9 mouse cellular contexts compared by ENCODE assay signal in the genomic region with DNA sequence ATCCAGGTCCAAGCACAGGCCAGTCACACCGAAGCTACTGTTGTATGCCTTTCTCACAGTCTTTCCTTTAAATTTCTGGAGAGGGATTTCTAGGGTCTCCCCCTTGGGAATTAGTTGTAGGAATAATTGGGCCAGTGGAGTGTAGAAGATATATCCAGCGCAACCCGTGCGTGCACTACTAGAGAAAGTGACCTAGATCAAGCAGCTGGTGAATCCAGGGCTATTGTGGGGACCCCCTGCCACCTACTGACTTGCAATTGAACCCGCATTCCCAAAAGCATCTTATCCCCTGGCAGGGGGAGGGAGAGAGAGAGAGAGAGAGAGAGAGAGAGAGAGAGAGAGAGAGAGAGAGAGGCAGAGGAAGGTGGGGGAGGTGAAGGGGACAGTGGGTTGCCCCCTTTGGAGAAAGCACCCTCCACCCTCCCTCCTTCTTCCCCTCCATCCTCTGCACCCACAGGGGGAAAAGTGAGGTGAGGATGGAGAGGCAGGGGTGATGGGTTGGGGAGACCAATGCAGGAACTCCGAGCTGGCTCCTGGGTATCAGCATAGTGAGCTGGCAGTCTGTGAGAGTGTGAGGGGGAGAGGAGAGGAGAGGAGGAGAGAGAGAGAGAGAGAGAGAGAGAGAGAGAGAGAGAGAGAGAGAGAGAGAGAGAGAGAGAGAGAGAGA. TPM values are rescaled to one million over a fixed set of nuclear protein-coding genes. Genes with fewer than 3 reads are reported as not detected.
DNase-seq lines count a peak whose midpoint lies in the region; ATAC-seq and TF ChIP-seq lines count a peak whose summit lies in the region.
"Had no signal": no experiment of that assay in that cellular context is flagged by ENCODE, and none has a peak within 500 bp of the region (broad histone marks: within the 10 kb centered on the region; RNA-seq: fewer than 3 reads in every experiment).

Gene Gria1, plus strand, starts transcription at position 364 of the 667 bp plus-strand sequence.

- intact Hi-C loops in left cerebral cortex, postnatal 36 days (cut with DNase I): loop anchor here (5.0 to 10.0 kb wide), 5 partner anchors 139 to 844 kb away; no protein-coding TSS in a partner anchor

- TF ChIP-seq POLR2A in lung, adult 2 months (IDR thresholded peaks at IDR 0.05; ENCODE audit: borderline replicate concordance, extremely low read depth, low read depth, low read length): no peak

- H3K4me1 ChIP-seq in lung, adult 2 months (ENCODE audit: control insufficient read depth, insufficient read depth, low read length): no peaks in the 10 kb centered on the region
- H3K4me1 ChIP-seq in forebrain, embryonic 15.5 days: peaks cover 26% of the 10 kb centered on the region

- 51% methylated on average over 6 of the region's 6 CpGs for WGBS in lung, adult 2 months
- WGBS in forebrain, embryonic 15.5 days: 15% methylated on average over 6 of the region's 6 CpGs

- peak within 1 kb of the TSS; percentile 89 for H3K27ac ChIP-seq in forebrain, embryonic 15.5 days (replicated peaks)

- peak; percentile 72 for ATAC-seq in forebrain, embryonic 15.5 days (replicated peaks)
- ATAC-seq in activated CD4-positive, CD25-positive, alpha-beta regulatory T cell, adult 4 months: no peak
- ATAC-seq: inflammation-experienced regulatory T-cells, adult 6 months had no signal

- no peaks in the 10 kb centered on the region for H3K36me3 ChIP-seq in forebrain, embryonic 15.5 days

- H3K9me3 ChIP-seq in forebrain, embryonic 15.5 days: no peaks in the 10 kb centered on the region

- peak within 1 kb of the TSS; percentile 54 for H3K9ac ChIP-seq in forebrain, embryonic 15.5 days (replicated peaks)

- DNase-seq in lung, adult 2 months: no peak
- no peak for DNase-seq in lung, adult 18-20 months
- DNase-seq in left cerebral cortex, postnatal 36 days (ENCODE audit: low spot score in 2 of 2): no peak
- peak; percentile 26 for DNase-seq in right cerebral cortex, postnatal 4 days
- DNase-seq in urinary bladder, postnatal 25 days (ENCODE audit: low spot score): no peak
- DNase-seq in cerebellum, postnatal 14 days: no peak

- H3K27me3 ChIP-seq in forebrain, embryonic 15.5 days: no peaks in the 10 kb centered on the region

- peak within 1 kb of the TSS; percentile 53 for H3K4me2 ChIP-seq in forebrain, embryonic 15.5 days (replicated peaks)

- TF ChIP-seq CTCF in lung, adult 2 months (IDR thresholded peaks at IDR 0.05; ENCODE audit: insufficient read depth, low read length): no peak

- H3K4me3 ChIP-seq in lung, adult 2 months (replicated peaks; ENCODE audit: extremely low read depth, low read depth, low read length): peak within 1 kb of the TSS; percentile 46
- peak within 1 kb of the TSS; percentile 52 for H3K4me3 ChIP-seq in forebrain, embryonic 15.5 days

RNA-seq across cellular contexts. Expression of gene Gria1, which starts in this region (rescaled TPM):
- 3.6 and 5.7 TPM in 2 replicates for polyA plus RNA-seq in lung, adult 2 months (2012; rRNA removed)
- 55.2 and 60.6 TPM in 2 replicates for polyA plus RNA-seq in forebrain, embryonic 15.5 days (2015; fragmentation: Nextera tagmentation; extraction: Ambion mirVana)
- total RNA-seq in left cerebral cortex, postnatal 36 days (2021): 100 to 1,000 TPM; 206 to 232 TPM
- not detected for polyA plus RNA-seq in activated CD4-positive, CD25-positive, alpha-beta regulatory T cell, adult 4 months (2017; shearing (Covaris generic))
- polyA plus RNA-seq: inflammation-experienced regulatory T-cells, adult 6 months had no signal
